ENCODE assay signal across 8 mouse cellular contexts in genomic region chr13:49559185-49559584, GRCm38 (mm10). TPM values are rescaled to one million over a fixed set of nuclear protein-coding genes. Genes with fewer than 3 reads are reported as not detected.
DNase-seq lines count a peak whose midpoint lies in the region; ATAC-seq and TF ChIP-seq lines count a peak whose summit lies in the region.

No protein-coding gene starts in this region.

- H3K4me3 ChIP-seq in layer of hippocampus, adult 2 months = no peak overlapping the region
- no peak overlapping the region for H3K4me3 ChIP-seq in ES-Bruce4 (ENCODE audit: low read depth, low read length)
- no peak overlapping the region for H3K4me3 ChIP-seq in kidney, postnatal 0 days (replicated peaks; ENCODE audit: low read depth, low read length)

- H3K9ac ChIP-seq in ES-Bruce4 (ENCODE audit: low read depth, poor library complexity, severe bottlenecking) = no peak overlapping the region
- no peak overlapping the region for H3K9ac ChIP-seq in kidney, postnatal 0 days (ENCODE audit: low read depth, low read length)

- H3K4me1 ChIP-seq in ES-Bruce4 (ENCODE audit: control insufficient read depth, insufficient read depth, low read length) = no peaks in the 10 kb centered on the region
- H3K4me1 ChIP-seq in kidney, postnatal 0 days (replicated peaks; ENCODE audit: insufficient read depth, low read length) = no peaks in the 10 kb centered on the region

- TF ChIP-seq EP300 in ES-Bruce4 (IDR thresholded peaks at IDR 0.05; ENCODE audit: insufficient read depth, low read depth, low read length) = no peak

- WGBS in kidney, postnatal 0 days = 45% methylated on average over 2 of the region's 2 CpGs

- H3K4me2 ChIP-seq in kidney, postnatal 0 days (ENCODE audit: low read length) = no peak overlapping the region

- no peak for TF ChIP-seq POLR2A in ES-Bruce4 (IDR thresholded peaks at IDR 0.05; ENCODE audit: insufficient read depth, low read length)

- no peak overlapping the region for H3K27ac ChIP-seq in layer of hippocampus, adult 2 months
- no peak overlapping the region for H3K27ac ChIP-seq in ES-Bruce4 (ENCODE audit: insufficient read depth, low read length)
- H3K27ac ChIP-seq in kidney, postnatal 0 days = no peak overlapping the region

- DNase-seq in layer of hippocampus, adult 2 months (ENCODE audit: low spot score in 2 of 2) = no peak
- no peak for DNase-seq in layer of hippocampus, adult 9-11 months
- DNase-seq in brain, adult 2 months (ENCODE audit: low read depth, low spot score) = peak; percentile 33
- DNase-seq in kidney, postnatal 0 days (ENCODE audit: low spot score) = peak; percentile 48
- DNase-seq in retina, postnatal 7 days (ENCODE audit: low read depth, low spot score) = peak; percentile 11
- DNase-seq in layer of hippocampus, adult 11-12 months (ENCODE audit: low spot score) = no peak

- TF ChIP-seq CTCF in layer of hippocampus, adult 2 months (conservative IDR thresholded peaks at IDR 0.05) = peak; percentile 69
- peak; percentile 65 for TF ChIP-seq CTCF in ES-Bruce4 (IDR thresholded peaks at IDR 0.05; ENCODE audit: low read depth, low read length)
- peak; percentile 68 for TF ChIP-seq CTCF in kidney, postnatal 0 days (IDR thresholded peaks at IDR 0.05; ENCODE audit: low read depth)

- no peaks in the 10 kb centered on the region for H3K36me3 ChIP-seq in ES-Bruce4 (ENCODE audit: control insufficient read depth, insufficient read depth, low read length, poor library complexity, severe bottlenecking)
- H3K36me3 ChIP-seq in kidney, postnatal 0 days (ENCODE audit: insufficient read depth, low read length) = no peaks in the 10 kb centered on the region

- ATAC-seq in kidney, postnatal 0 days (replicated peaks; ENCODE audit: low FRiP score, low read depth) = no peak
- ATAC-seq in inflammation-experienced regulatory T-cells, adult 6 months = no peak

- no peaks in the 10 kb centered on the region for H3K9me3 ChIP-seq in ES-Bruce4 (replicated peaks; ENCODE audit: control insufficient read depth, insufficient read depth, low read length, poor library complexity, severe bottlenecking)
- H3K9me3 ChIP-seq in kidney, postnatal 0 days (replicated peaks; ENCODE audit: low read length) = no peaks in the 10 kb centered on the region

- H3K27me3 ChIP-seq in ES-Bruce4 (ENCODE audit: control insufficient read depth, insufficient read depth, low read length, poor library complexity, severe bottlenecking) = no peaks in the 10 kb centered on the region
- no peaks in the 10 kb centered on the region for H3K27me3 ChIP-seq in kidney, postnatal 0 days (ENCODE audit: insufficient read depth, low read length)

RNA-seq across cellular contexts. Expression of gene Aspn, which starts 14.9 kb away (rescaled TPM):
- total RNA-seq in layer of hippocampus, adult 2 months (2021) = 1 to 10 TPM in 1 of 2 experiments, under 1 TPM in 1; 0.83 to 1.2 TPM
- polyA plus RNA-seq in ES-Bruce4 (2011; ENCODE audit: insufficient read depth, insufficient read length, low read depth, missing spikeins) = 0.38 and 0.60 TPM in 2 replicates
- 24.9 and 30.2 TPM in 2 replicates for polyA plus RNA-seq in kidney, postnatal 0 days (2015; fragmentation: Nextera tagmentation; extraction: Ambion mirVana)
- polyA plus RNA-seq in inflammation-experienced regulatory T-cells, adult 6 months (2017; shearing (Covaris generic)) = under 1 TPM in 1 of 3 experiments, not detected in 2; 0.25 TPM

RNA-seq across cellular contexts. Expression of gene Omd, which starts 23.1 kb away (rescaled TPM):
- total RNA-seq in layer of hippocampus, adult 2 months (2021) = under 1 TPM; 0.31 to 0.59 TPM
- not detected in 2 replicates for polyA plus RNA-seq in ES-Bruce4 (2011; ENCODE audit: insufficient read depth, insufficient read length, low read depth, missing spikeins)
- 0.62 and 1.6 TPM in 2 replicates for polyA plus RNA-seq in kidney, postnatal 0 days (2015; fragmentation: Nextera tagmentation; extraction: Ambion mirVana)
- polyA plus RNA-seq in inflammation-experienced regulatory T-cells, adult 6 months (2017; shearing (Covaris generic)) = 1 to 10 TPM in 1 of 3 experiments, under 1 TPM in 2; 0.35 to 1.2 (median 0.37) TPM

RNA-seq across cellular contexts. Expression of gene Ogn, which starts 48.7 kb away (rescaled TPM):
- 1 to 10 TPM; 5.3 to 6.1 TPM for total RNA-seq in layer of hippocampus, adult 2 months (2021)
- 0.24 and 0.26 TPM in 2 replicates for polyA plus RNA-seq in ES-Bruce4 (2011; ENCODE audit: insufficient read depth, insufficient read length, low read depth, missing spikeins)
- polyA plus RNA-seq in kidney, postnatal 0 days (2015; fragmentation: Nextera tagmentation; extraction: Ambion mirVana) = 43.8 and 54.3 TPM in 2 replicates
- under 1 TPM in 2 of 3 experiments, not detected in 1; 0.21 to 0.36 TPM for polyA plus RNA-seq in inflammation-experienced regulatory T-cells, adult 6 months (2017; shearing (Covaris generic))

RNA-seq across cellular contexts. Expression of gene Ecm2, which starts 54.6 kb away (rescaled TPM):
- total RNA-seq in layer of hippocampus, adult 2 months (2021) = 1 to 10 TPM; 6.5 to 8.1 TPM
- polyA plus RNA-seq in ES-Bruce4 (2011; ENCODE audit: insufficient read depth, insufficient read length, low read depth, missing spikeins) = 0.18 TPM in 1 of 2 replicates, not detected in the other
- 2.5 TPM in 2 replicates for polyA plus RNA-seq in kidney, postnatal 0 days (2015; fragmentation: Nextera tagmentation; extraction: Ambion mirVana)
- under 1 TPM in 2 of 3 experiments, not detected in 1; 0.07 to 0.23 TPM for polyA plus RNA-seq in inflammation-experienced regulatory T-cells, adult 6 months (2017; shearing (Covaris generic))

Comparison
In these comparisons a context has a peak if more than half of its experiments do, and no peak if none do; other contexts are left out.
1. DNase-seq: peak in brain, adult 2 months (single experiment), kidney, postnatal 0 days (single experiment) and retina, postnatal 7 days (single experiment); none in layer of hippocampus, adult 2 months (0 of 2), layer of hippocampus, adult 9-11 months (single experiment) and layer of hippocampus, adult 11-12 months (single experiment).
2. RNA of gene Aspn, which starts 14.9 kb away (polyA plus RNA-seq): 24.9 to 30.2 TPM in kidney, postnatal 0 days; 0.38 to 0.60 TPM in ES-Bruce4 and 0.25 TPM in inflammation-experienced regulatory T-cells, adult 6 months; every median in the first group is over 10 times any median in the second.
3. RNA of gene Ogn, which starts 48.7 kb away (polyA plus RNA-seq): 43.8 to 54.3 TPM in kidney, postnatal 0 days; 0.24 to 0.26 TPM in ES-Bruce4 and 0.21 to 0.36 TPM in inflammation-experienced regulatory T-cells, adult 6 months; every median in the first group is over 10 times any median in the second.
4. Peak in every context shown above with its lines, with median percentiles within 50 percentile points of each other: CTCF ChIP-seq.